Mouse (Mus musculus) right cerebral cortex, postnatal 14 days (tissue): ENCODE data around the gene Adamtsl2.

Experiments used
- DNase-seq: peaks from one replicate; pipeline ENCODE4 v3.0.0; 2022

Adamtsl2 gene

DNA sequence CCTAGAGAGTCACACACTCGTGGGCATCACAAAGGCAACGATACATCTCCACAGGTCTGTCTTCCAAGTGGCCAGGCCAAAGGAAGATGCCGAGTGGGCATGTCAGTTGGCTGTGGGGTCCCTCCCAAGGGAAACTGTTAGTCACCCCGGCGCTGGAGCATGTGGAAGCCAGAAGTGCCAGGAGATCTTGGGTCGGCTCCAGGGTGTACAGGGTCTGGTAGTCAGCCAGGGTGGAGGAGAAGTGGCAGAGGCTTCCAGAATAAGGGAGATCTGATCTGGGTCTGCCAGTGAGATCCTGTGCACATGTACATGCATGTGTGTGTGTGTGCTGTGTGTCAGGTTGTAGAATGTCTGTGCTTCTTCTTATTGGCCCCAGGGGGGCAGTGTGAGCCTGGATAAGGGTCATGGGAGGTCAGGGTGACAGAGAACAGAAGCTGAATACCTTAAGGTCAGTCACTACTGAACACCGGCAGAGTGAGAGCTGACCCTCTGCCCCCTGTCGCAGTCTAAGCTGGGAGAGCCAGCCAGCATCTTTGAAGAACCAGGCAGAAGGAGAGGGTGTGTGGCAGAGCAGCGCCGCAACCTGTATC is 1.4 kb upstream of the Adamtsl2 start:
- DNase-seq: no peak

GRCm38 (mm10) chr2:27078312-27078711 is 867 bp upstream of the Adamtsl2 start:
- DNase-seq: no peak

DNA sequence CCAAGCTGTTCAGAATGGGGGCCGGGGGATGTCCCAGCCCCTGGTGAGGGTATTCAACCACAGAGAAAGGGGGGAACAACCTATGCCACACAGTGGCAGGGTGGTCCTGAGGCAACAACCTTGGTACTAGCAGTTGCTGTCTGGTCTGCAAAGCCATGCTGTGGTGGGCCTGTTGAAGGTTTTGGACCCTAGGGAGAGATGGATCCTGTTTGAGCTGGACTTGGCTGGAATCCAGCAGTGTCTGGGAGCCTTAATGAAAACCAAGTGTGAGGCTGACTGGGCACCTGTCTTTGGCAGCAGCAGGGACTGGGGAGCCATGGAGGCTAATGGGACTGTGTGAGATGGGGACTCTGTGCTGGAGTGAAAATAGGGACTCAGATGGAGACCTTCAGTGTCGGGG is 470 bp downstream of the Adamtsl2 start:
- DNase-seq: no peak

GRCm38 (mm10) chr2:27083761-27084475 is 4.7 kb downstream of the Adamtsl2 start:
- DNase-seq: no peak

DNA sequence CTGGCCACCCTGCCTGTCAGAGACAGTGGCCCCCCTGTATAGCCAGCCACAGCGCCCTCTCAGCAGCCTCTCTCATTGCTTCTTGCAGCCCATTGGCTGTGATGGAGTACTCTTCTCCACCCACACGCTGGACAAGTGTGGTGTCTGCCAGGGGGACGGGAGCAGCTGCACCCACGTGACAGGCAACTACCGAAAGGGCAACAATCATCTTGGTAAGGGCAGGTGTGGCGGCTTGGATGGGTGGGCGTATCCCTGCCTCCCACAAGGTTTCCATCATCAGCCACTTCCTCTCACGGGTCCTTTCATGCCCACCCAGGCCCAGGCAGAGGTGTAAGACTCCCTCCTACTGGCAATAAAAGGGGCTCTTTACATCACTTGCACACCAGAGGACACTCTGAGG is 5.8 kb downstream of the Adamtsl2 start:
- no peak for DNase-seq

DNA sequence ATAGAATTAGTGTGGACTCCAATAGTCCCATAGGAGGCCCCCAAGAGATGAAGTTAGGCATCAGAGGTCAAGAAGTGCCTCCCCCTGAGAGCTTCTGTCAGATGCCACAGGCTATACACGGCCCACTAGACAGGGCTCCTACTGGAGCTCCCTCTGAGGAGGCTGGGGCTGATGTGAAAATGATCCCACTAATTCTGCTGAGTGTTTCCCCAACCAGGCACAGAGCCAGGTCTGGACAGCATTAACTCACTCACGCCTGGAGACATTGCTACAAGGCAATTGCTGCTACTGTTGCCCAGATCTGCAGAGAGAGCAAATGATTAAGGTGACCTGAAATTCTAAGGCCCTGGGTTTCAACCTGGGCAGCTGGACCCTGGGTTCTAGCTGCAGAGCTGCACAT is 6.6 kb downstream of the Adamtsl2 start:
- no peak for DNase-seq

- DNase-seq: no peak
These were observed 7.4 kb downstream of the Adamtsl2 start for GRCm38 (mm10) chr2:27086483-27087010.

DNA sequence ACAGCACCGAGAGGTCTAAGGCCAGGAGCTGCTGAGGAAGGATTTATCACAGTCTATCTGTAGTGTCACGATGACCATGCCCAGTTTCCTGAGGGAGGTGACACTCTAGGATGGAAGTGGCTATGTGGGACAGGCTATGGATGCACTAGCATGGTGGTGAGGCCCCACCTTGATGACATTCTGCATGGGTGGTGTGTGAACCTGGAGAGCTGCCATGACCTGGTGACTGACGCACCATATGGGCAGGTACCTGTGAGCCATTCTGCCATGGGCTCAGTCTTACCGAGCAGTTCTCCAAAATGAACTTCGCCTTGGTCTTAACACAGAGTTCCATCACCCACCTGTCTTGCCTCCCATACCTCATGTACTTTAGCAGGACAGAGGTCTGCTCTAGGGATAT is 8.4 kb downstream of the Adamtsl2 start:
- DNase-seq: no peak

GRCm38 (mm10) chr2:27088071-27088644 is 9.0 kb downstream of the Adamtsl2 start:
- no peak for DNase-seq

DNA sequence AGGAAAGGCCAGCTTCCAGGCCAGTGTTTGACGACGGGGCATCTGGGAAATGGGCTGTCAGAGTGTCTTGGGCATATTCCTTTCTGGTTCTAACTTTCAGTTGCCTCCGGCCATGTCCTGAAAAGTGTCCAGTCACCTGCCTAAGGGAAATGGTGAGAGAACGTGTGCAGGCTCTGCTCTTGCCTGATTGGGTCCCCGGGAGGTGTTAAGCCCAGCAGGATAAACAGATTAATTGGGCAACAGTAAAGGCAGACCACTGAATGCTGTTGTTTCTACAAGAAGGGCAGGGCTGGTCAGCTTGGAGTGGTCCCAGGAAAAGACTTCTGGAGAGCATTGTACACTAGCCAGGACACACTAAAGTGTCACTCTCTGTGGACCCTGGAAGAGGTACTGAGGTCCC is 9.5 kb downstream of the Adamtsl2 start:
- no peak for DNase-seq

- no peak for DNase-seq
These were observed 10.1 kb downstream of the Adamtsl2 start for GRCm38 (mm10) chr2:27089238-27089637.

- DNase-seq: no peak
These were observed 16.0 kb downstream of the Adamtsl2 start for GRCm38 (mm10) chr2:27095178-27095577.

DNA sequence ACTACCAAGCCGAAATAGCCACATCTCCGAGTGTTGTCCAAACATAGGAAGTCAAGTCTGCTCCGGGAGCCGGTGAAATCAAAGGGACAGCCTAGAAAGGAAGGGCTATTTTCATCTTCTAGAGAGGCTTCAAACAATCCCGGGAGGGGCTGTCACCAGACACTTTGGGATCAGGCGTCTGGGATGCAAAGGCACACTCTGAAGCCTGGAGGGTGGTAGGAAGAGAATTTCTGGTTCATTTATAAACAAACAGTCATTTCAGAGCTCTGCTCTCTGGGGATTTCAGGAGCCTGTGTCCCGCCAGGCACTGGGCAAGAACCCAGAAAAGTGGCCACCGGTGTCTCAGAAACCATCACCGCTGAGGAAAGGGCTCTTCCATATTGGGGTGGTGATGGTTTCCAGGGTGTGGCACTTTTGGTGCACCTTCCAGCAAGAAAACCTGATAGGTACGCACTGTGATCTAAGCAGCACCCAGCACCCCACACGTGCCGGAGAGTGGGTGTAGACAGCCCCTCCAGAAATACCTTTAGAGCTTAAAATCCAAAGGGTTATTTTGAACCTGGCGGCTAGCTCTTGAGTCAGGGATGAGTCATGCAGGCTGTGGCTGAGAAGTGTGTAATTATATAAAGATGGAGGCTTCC is 17.3 kb downstream of the Adamtsl2 start:
- peak; percentile 40 for DNase-seq

- DNase-seq: no peak
These were observed 18.1 kb downstream of the Adamtsl2 start for GRCm38 (mm10) chr2:27097241-27097656.

- DNase-seq: no peak
These were observed 18.6 kb downstream of the Adamtsl2 start for GRCm38 (mm10) chr2:27097776-27098175.

GRCm38 (mm10) chr2:27103554-27103953 is 24.4 kb downstream of the Adamtsl2 start:
- no peak for DNase-seq

- no peak for DNase-seq
These were observed 27.6 kb downstream of the Adamtsl2 start for GRCm38 (mm10) chr2:27106816-27107215.

DNA sequence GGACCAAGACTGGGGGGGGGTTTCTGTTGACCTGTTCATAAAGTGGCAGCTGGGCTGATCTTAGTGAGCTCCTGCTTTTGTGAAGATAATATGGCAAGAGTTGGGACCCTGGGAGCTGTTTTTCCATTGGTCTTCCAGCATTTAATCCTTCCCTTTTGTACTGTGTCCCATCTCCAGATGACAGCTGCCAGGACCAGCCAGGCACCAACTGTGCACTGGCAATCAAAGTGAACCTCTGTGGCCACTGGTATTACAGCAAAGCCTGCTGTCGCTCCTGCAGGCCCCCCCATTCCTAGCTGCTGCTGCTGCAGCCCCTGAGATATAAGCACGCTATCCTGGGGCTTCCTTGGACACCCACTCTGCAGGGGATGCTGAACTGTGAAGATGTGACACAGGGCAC is 29.0 kb downstream of the Adamtsl2 start:
- DNase-seq: no peak

GRCm38 (mm10) chr2:27109052-27109451 is 29.9 kb downstream of the Adamtsl2 start:
- DNase-seq: no peak

DNA sequence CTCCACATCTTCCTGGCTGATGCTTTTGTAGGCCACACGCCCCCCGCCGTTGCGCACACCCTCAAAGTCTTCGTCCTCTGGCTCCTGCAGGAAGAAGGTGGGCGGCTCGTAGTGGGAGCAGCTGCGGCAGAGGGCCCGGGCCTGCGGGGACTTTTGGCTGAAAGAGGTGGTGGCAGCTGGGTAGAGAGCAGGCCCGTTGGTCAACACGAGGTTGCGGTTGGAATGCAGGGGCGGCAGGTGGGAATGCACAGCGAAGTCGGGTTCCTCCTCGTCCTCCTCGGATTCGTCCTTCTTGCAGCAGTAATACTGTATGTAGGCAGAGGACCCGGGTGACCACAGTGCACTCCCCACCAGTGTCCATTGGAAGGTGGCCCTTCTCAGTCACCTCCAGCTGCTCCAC is 33.4 kb downstream of the Adamtsl2 start:
- no peak for DNase-seq

DNA sequence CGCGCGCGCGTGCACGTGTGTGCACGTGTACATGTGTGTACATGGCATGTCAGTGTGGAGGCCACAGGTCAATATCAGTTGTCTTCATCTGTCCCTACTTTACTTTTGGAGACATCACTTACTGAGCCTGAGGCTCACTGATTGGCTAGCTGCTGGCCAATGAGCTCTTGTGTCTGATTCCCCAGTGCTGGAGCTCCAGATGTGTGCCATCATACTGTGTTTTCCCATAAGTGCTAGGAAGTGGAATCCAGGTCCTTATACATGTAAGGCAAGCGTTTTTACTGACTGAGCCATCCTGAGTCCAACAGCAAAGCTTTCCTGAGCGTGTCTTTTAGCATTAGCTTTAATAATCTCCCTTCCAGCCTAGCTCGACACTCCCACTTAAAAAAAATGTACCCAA is 35.0 kb downstream of the Adamtsl2 start:
- DNase-seq: no peak

- DNase-seq: no peak
These were observed 39.3 kb downstream of the Adamtsl2 start for GRCm38 (mm10) chr2:27118452-27118851.

DNA sequence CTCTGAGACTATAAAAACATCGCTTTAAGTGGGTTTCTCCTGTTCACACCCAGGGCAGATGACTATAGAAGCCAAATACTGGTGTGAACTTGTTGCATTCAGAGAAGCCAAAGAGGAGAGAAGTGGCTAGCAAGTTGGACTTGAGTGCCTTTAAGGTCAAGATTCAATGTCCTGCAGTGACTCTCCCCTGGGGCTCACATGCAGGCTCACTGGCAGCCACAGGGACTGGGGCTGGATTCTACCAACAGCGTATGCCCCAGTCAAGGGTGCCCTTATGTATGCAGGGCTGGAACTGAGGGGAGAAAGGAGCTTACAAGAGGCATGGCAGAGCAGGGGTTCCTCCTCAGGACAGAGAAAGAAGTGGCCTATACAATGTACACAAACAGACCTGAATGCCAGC is 40.6 kb downstream of the Adamtsl2 start:
- DNase-seq: no peak

- no peak for DNase-seq
These were observed 41.1 kb downstream of the Adamtsl2 start for GRCm38 (mm10) chr2:27120241-27120641.
